Mouse (Mus musculus) liver, adult 2 months (tissue): ENCODE measurements around the gene Prmt3. TPM values are rescaled to one million over a fixed set of nuclear protein-coding genes. Genes with fewer than 3 reads are reported as not detected.
A peak's percentile ranks its signal among the peaks of the same experiment; 100 is the strongest.

Experiments used
- DNase-seq: peaks from one replicate; pipeline ENCODE4 v3.0.0-alpha.2; 2011; ENCODE audit warnings: low read depth, low spot score; ENCODE audit errors: extremely low read depth
- H3K27ac ChIP-seq: fragments of 200-500 bp; replicated peaks from 2 replicates; pipeline ENCODE4 v1.5.1; 2012; ENCODE audit warnings: low read depth, mild to moderate bottlenecking, control low read depth, inconsistent platforms, low read length; ENCODE audit not compliant: insufficient read depth
- H3K27me3 ChIP-seq: fragments of 200-500 bp; 2 replicates; pipeline ENCODE4 v1.6.1; 2012; ENCODE audit warnings: mild to moderate bottlenecking, moderate library complexity, low read length, inconsistent platforms; ENCODE audit not compliant: control insufficient read depth, insufficient read depth
- H3K36me3 ChIP-seq: fragments of 200-500 bp; 2 replicates; pipeline ENCODE4 v1.6.1; 2012; ENCODE audit warnings: low read length, inconsistent platforms; ENCODE audit not compliant: control insufficient read depth, insufficient read depth
- H3K4me1 ChIP-seq: fragments of 200-500 bp; 2 replicates; pipeline ENCODE4 v1.6.1; 2011; ENCODE audit warnings: low read length; ENCODE audit not compliant: control insufficient read depth, insufficient read depth
- H3K4me3 ChIP-seq: fragments of 200-500 bp; 2 replicates; pipeline ENCODE4 v1.5.1; 2011; ENCODE audit warnings: low read depth, mild to moderate bottlenecking, control low read depth, low read length, moderate library complexity; ENCODE audit not compliant: insufficient read depth
- H3K79me2 ChIP-seq: fragments of 200-500 bp; 2 replicates; pipeline ENCODE4 v1.6.1; 2012; ENCODE audit warnings: inconsistent platforms, mild to moderate bottlenecking, low read length, moderate library complexity; ENCODE audit not compliant: control insufficient read depth, insufficient read depth
- H3K9ac ChIP-seq: fragments of 200-500 bp; 2 replicates; pipeline ENCODE4 v1.6.1; 2012; ENCODE audit warnings: low read depth, mild to moderate bottlenecking, control low read depth, inconsistent platforms, low read length
- CTCF ChIP-seq: fragments of 200-500 bp; IDR thresholded peaks from 2 replicates; pipeline ENCODE4 v1.5.1; 2011; ENCODE audit warnings: low read depth, low read length, control low read depth
- POLR2A ChIP-seq: fragments of 200-500 bp; IDR thresholded peaks from 2 replicates; pipeline ENCODE4 v1.6.1; 2011; ENCODE audit warnings: low read length, control low read depth; ENCODE audit not compliant: insufficient read depth; ENCODE audit errors: extremely low read depth
- WGBS: fragments of 180-500 bp; shearing (Covaris S2); methylation state at CpG from one replicate; pipeline ENCODE4 v1.1.7; 2018; 5-methylcytosine and 5-hydroxymethylcytosine counted together
- polyA plus RNA-seq: library from polyadenylated mRNA; depleted of rRNA; stranded (reverse); fragments of >200 nt; gene quantifications from 2 replicates; pipeline ENCODE4 v1.2.3, GENCODE M21; 2012
- total RNA-seq: library from RNA; depleted of rRNA; stranded (reverse); fragments of >200 nt; gene quantifications from 2 replicates; pipeline ENCODE4 v1.2.3, GENCODE M21; 2014

Gene Prmt3
- total and polyA plus RNA-seq, 2 experiments: 6.7 to 10.5 TPM

- Histone ChIP-seq H3K79me2 (no peaks in the 10 kb centered on the region), H3K4me3 (no peak overlapping the region), H3K27me3 (no peaks in the 10 kb centered on the region), H3K27ac (no peak overlapping the region), H3K36me3 (no peaks in the 10 kb centered on the region), H3K9ac (no peak overlapping the region), H3K4me1 (no peaks in the 10 kb centered on the region)
- peak; percentile 6 for DNase-seq
- TF ChIP-seq POLR2A (no peak), CTCF (no peak)
- WGBS: 17% methylated on average over 4 of the region's 4 CpGs
Observed at GRCm38 (mm10) chr7:49882288-49882687, 104.1 kb downstream of the Prmt3 start.

DNA sequence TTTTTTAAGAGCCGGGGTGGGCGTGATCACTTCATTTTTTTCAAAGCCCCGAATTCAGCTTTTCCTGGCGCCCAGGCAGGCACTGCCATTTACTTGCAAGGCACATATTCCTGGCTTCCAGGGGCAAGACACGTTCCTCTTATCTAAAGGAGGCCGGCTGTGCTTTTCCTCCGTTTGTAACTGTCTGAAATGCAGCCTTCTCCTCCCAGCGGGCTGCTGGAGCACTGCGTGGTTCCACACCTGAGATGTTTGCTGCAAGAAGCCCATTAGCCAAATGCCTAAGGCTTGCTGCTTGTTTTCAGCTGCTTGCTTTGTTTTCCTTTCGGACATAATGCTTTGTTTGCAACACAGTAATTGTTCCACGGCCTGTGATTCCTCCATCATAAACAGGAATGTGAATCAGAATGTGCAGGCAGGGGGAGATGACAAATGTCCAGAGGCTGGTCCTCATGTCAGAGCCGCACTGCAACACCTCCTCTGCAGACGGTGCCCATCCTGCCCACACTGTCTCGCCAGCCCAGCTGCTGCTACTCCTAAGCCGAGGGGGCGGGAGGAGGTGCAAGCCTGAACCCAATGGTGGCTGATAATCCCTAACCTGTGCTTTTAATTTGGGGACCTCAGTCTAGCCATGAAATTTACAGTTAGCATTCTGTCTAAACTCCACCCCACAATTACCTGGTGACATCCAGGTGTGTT lies 104.7 kb downstream of the Prmt3 start:
- no peaks in the 10 kb centered on the region for H3K36me3 ChIP-seq

DNA sequence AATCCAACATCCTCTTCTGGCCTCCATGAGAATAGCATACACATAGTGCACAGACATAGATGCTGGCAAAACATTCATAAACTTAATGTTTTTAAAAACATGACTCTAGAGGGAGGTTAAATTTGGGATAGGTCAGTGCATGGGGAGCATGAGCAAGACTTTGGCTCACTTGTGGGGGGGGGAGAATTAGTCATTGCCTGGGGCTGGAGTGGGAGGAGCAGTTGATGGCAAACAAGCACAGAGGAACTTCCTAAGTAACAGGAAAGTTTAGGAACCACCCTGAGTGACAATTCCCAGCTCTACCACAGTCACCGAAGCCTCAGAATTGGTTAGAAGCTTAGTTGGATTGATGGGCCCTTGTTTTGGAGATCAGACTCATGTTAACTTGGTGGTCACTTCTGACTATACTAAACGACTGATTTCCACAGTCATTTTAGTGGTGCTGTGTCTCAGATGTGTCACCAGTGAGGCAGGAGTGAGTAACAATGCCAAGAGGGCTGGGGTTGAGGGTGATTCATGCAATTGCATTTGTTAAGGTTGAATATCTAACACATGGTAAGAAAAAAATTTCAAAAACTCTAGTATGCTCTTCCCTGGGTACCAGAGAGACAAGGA lies 109.7 kb downstream of the Prmt3 start:
- no peaks in the 10 kb centered on the region for H3K36me3 ChIP-seq
- no peak for DNase-seq
- no peak overlapping the region for H3K4me3 ChIP-seq
- no peak for TF ChIP-seq CTCF
- WGBS: 62% methylated on average over 2 of the region's 2 CpGs
- no peaks in the 10 kb centered on the region for H3K79me2 ChIP-seq
- no peaks in the 10 kb centered on the region for H3K4me1 ChIP-seq
- H3K9ac ChIP-seq: no peak overlapping the region
- no peak overlapping the region for H3K27ac ChIP-seq
- no peaks in the 10 kb centered on the region for H3K27me3 ChIP-seq

More for the DNA sequence above, 104.7 kb downstream of the Prmt3 start:
- Histone ChIP-seq H3K27me3 (no peaks in the 10 kb centered on the region), H3K9ac (no peak overlapping the region), H3K79me2 (no peaks in the 10 kb centered on the region), H3K4me3 (no peak overlapping the region), H3K4me1 (no peaks in the 10 kb centered on the region), H3K27ac (no peak overlapping the region)
- WGBS: 28% methylated on average over 16 of the region's 16 CpGs
- no peak for DNase-seq
- TF ChIP-seq POLR2A: no peak
- TF ChIP-seq CTCF: no peak

DNA sequence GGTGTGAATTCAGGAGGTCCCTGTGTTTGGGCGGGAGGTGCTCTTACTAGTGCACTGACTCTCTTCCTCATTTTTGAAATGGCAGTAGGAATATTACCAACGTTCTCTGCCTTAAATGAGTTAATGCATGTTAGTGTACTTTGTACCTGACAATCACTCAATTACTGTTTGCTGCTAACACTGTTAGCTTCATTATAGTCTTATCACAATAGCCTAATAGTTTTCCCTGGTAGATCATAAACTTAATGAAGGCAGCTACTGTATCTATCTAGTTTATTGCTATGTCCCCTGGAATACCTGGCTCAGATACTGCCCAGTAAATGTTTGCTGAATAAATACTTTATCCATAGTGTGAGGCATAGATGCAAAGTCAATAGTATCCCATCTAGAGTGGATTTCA lies 116.6 kb downstream of the Prmt3 start:
- H3K36me3 ChIP-seq: no peaks in the 10 kb centered on the region
- no peak for DNase-seq
- H3K27me3 ChIP-seq: no peaks in the 10 kb centered on the region; the same call in 1 of the 2 replicates
- H3K4me1 ChIP-seq: no peaks in the 10 kb centered on the region
- no peaks in the 10 kb centered on the region for H3K79me2 ChIP-seq
- H3K4me3 ChIP-seq: no peak overlapping the region
- no peak overlapping the region for H3K9ac ChIP-seq
- no peak overlapping the region for H3K27ac ChIP-seq
- TF ChIP-seq POLR2A (no peak), CTCF (no peak)
- 50% methylated on average over 2 of the region's 2 CpGs for WGBS

- DNase-seq: no peak
Observed at GRCm38 (mm10) chr7:49895296-49895695, 117.2 kb downstream of the Prmt3 start.

DNA sequence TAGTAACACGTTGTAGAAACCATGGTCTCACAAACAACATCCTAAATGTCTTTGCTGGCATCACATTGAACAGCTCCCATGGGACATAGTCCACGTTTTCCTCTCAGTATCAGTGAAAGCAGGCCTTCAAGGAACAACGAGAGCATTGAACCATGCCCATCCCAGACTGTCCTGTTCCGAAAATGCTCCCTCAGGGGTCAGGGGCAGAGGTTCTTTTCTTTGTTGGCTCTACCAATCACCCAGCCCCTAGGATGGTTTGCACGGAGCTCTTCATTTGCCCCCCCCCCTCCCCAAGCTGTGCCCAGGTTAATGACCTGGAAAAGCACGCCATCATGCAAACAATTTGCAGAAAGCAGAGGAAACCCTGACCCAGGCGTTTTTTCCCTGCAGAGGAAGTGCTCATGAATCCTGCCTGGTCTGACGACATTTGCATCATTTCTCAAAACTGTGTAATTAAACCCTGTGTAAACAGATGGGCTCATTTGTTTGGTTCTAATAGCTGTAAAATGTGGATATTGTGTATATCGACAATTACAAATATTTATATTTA lies 123.9 kb downstream of the Prmt3 start:
- TF ChIP-seq CTCF (no peak), POLR2A (no peak)
- no peaks in the 10 kb centered on the region; the same call in 1 of the 2 replicates for H3K27me3 ChIP-seq
- no peak overlapping the region for H3K27ac ChIP-seq
- H3K79me2 ChIP-seq: no peaks in the 10 kb centered on the region
- 41% methylated on average over 9 of the region's 9 CpGs for WGBS
- DNase-seq: peak; percentile 11
- no peak overlapping the region for H3K4me3 ChIP-seq
- H3K9ac ChIP-seq: no peak overlapping the region
- H3K4me1 ChIP-seq: no peaks in the 10 kb centered on the region
- no peaks in the 10 kb centered on the region for H3K36me3 ChIP-seq

More at GRCm38 (mm10) chr7:49895296-49895695, 117.2 kb downstream of the Prmt3 start:
- Histone ChIP-seq H3K79me2 (no peaks in the 10 kb centered on the region), H3K9ac (no peak overlapping the region), H3K4me3 (no peak overlapping the region), H3K27me3 (no peaks in the 10 kb centered on the region; the same call in 1 of the 2 replicates), H3K36me3 (no peaks in the 10 kb centered on the region), H3K27ac (no peak overlapping the region), H3K4me1 (no peaks in the 10 kb centered on the region)
- TF ChIP-seq CTCF (no peak), POLR2A (no peak)
- 60% methylated on average over 6 of the region's 6 CpGs for WGBS
